Mouse (Mus musculus) CD4-positive, CD25-positive, alpha-beta regulatory T cell (primary cell): ENCODE measurements around the gene Zfp667. TPM values are rescaled to one million over a fixed set of nuclear protein-coding genes. Genes with fewer than 3 reads are reported as not detected.

Source experiments
- polyA plus RNA-seq: library from polyadenylated mRNA; unstranded; fragments of 100-300 nt; shearing (Covaris generic); gene quantifications from one replicate; pipeline ENCODE4 v1.2.1, GENCODE M21; 2017

Gene Zfp667
- 6.1 TPM for polyA plus RNA-seq

DNA sequence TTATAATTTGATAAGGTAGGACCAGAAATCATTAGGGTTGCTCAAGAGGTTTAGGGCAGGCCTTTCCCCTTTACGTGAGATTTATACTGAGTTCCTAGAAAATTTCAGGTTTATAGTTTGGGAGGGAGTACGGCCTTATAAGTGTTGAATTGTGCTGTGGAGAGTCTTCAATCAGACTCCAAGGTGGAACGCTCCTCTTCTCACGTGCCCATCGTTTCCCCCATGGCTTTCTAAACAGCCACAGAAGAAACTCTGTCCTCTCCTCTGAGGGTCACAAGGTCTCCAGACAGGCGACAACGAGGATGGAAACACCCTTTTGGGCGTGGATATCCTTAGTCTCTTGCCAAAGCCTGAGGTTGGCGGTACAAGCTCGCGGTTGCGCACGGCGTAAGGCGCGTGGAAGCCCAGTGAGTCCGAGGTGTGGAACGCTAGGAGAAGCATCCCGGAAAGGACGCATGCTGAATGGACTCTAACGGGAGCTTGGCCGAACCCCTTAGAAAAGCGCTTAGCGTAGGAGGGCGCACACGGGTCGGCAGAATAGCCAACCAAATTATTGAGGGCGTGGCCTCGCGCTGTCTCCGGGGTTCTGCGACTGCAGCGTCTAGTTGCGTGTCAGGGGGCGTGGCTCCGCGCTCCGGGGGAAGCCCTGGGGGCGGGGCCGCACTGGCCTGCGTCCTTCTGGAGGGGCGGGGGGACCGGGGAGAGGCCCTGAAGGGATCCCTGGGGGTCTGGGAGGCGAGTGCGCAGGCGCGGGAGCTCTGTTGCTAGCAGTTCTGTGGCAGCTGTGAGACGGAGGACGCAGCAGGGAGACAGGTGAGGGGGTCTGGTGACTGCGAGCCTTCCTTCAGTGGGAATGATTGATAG is at the start of gene Zfp667:
Zfp667 (plus strand) TSS at position 738 of the 864 bp plus-strand sequence.

DNA sequence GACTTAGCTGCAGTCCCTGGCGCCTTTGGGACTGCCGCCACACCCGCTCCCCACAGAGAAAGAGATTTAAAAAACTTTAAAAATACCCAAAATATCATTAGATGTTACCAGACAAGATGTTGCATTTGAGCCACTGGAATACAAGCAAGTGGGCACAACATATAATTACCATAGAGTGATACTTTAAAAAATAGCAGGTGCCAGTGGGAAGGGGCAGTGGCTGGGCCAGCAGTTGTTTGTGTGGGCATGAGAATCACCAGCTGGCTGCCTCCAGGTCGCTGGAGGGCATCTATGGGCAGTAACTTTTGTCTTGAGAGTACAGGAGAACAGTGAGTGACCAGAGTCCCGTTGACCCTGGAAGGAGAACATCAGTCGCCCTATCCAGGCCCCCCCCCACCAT is 34.0 kb upstream of the Zfp667 start, which contains the start of gene Epp13:
Epp13 (plus strand) TSS at position 301 of the 400 bp plus-strand sequence.

DNA sequence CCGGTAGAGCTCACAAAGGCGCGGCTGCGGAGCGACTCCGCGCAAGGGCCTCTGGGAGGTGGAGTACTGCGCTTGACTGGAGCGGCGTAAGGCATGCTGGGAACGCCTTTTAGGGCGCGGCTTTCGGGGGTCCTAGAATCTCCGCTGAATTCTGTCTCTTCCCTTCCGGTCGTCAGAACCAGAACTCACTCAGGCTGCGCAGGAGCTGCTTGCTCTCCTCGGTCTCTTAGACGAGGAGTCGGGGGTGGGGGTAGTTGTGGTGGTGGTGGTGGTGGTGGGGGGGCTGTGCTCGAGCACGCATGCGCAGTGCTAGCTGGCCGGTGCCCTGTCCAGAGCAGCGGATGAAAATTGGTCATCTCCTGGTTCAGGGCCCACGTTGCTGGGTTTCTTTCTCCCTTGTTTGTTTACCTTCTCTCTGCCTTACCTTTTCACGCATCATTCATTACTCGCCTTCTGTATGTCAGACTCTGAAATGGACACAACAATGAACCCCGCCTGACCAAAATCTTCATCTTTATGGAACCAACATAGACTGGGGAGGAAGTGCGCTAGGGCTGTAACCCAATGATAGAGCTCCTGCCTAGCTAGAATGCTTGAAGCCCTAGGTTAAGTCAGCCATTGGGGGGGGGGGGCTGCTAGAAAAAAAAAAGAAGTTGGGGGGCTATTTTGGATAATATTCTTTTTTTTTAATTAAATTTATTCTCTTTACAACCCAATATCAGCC is 45.0 kb downstream of the Zfp667 start, which contains the start of gene Zfp583:
Zfp583 (minus strand) TSS at position 53 of the 724 bp plus-strand sequence.

DNA sequence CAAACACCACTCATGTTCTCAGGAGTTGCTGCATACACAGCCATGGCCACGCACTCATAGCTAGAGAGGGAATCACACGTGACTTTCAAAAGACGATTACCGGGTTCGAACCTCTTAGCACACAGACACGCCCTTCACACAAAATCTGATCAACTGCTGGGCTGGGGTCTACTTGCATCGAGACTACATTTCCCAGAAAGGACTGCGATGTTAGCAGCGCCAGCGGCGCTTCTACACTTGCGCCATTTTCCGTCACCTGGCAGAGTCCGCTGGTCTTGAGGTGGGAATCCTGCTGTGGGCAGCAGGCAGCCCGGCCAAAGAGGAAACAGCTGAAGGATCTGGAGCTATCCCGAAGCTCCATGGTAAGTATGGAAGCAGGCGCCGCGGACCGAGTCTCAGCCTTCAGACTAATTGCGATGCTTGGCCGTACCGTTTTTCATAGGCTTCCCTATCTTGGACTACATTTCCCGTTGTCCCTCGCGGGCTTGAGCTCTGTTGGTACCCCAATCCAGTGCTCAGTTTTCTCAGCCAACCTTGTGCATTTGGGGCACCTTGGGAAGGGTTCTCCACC is 57.2 kb downstream of the Zfp667 start, which contains the start of gene Gm3854:
Gm3854 (plus strand) TSS at position 259 of the 571 bp plus-strand sequence.

Other genes starting within 250 kb of the Zfp667 start
- not detected for gene Nlrp4c, start 241.4 kb upstream of the Zfp667 start, polyA plus RNA-seq
- gene Zfp787, start 130.6 kb upstream of the Zfp667 start, polyA plus RNA-seq = 43.6 TPM
- 45.8 TPM for gene Zfp444, start 114.4 kb upstream of the Zfp667 start, polyA plus RNA-seq
- gene Galp, start 89.5 kb upstream of the Zfp667 start, polyA plus RNA-seq = not detected
- gene Zscan5b, start 64.3 kb upstream of the Zfp667 start, polyA plus RNA-seq = not detected
- gene Epp13, start 33.9 kb upstream of the Zfp667 start, polyA plus RNA-seq = not detected
- 1.1 TPM for gene Zfp583, start 44.7 kb downstream of the Zfp667 start, polyA plus RNA-seq
- 0.99 TPM for gene Gm3854, start 57.2 kb downstream of the Zfp667 start, polyA plus RNA-seq
- gene Zfp78, start 76.7 kb downstream of the Zfp667 start, polyA plus RNA-seq = 4.2 TPM
- 14.5 TPM for gene Zfp28, start 96.7 kb downstream of the Zfp667 start, polyA plus RNA-seq
- not detected for gene Smim17, start 112.1 kb downstream of the Zfp667 start, polyA plus RNA-seq
- gene Gm20715, start 123.7 kb downstream of the Zfp667 start, polyA plus RNA-seq = not detected
- gene Olfr1344, start 152.1 kb downstream of the Zfp667 start, polyA plus RNA-seq = 0.17 TPM
- gene Olfr1336, start 169.6 kb downstream of the Zfp667 start, polyA plus RNA-seq = not detected
- not detected for gene Olfr1346, start 180.5 kb downstream of the Zfp667 start, polyA plus RNA-seq
- not detected for gene Olfr5, start 200.4 kb downstream of the Zfp667 start, polyA plus RNA-seq
- not detected for gene Olfr1347, start 213.2 kb downstream of the Zfp667 start, polyA plus RNA-seq
- gene Olfr1348, start 222.2 kb downstream of the Zfp667 start, polyA plus RNA-seq = not detected
- gene Olfr1349, start 236.4 kb downstream of the Zfp667 start, polyA plus RNA-seq = 0.05 TPM